9 mouse cellular contexts compared by ENCODE assay signal in genomic region chrX:159043432-159043831, GRCm38 (mm10).
DNase-seq lines count a peak whose midpoint lies in the region; ATAC-seq and TF ChIP-seq lines count a peak whose summit lies in the region.
"Had no signal": no experiment of that assay in that cellular context is flagged by ENCODE, and none has a peak within 500 bp of the region (broad histone marks: within the 10 kb centered on the region; RNA-seq: fewer than 3 reads in every experiment).

No protein-coding gene starts in this region.

- no peak overlapping the region for H3K27ac ChIP-seq in heart, embryonic 10.5 days
- no peak overlapping the region for H3K27ac ChIP-seq in ES-E14 (ENCODE audit: insufficient read depth, low read depth, low read length, poor library complexity, severe bottlenecking)
- no peak overlapping the region for H3K27ac ChIP-seq in heart, embryonic 15.5 days
- no peak overlapping the region for H3K27ac ChIP-seq in left cerebral cortex, adult 2 months
- H3K27ac ChIP-seq in neural tube, embryonic 11.5 days (ENCODE audit: low read depth, low read length): no peak overlapping the region
- H3K27ac ChIP-seq: macrophage had no signal

- ATAC-seq in heart, embryonic 15.5 days (replicated peaks; ENCODE audit: insufficient number of reproducible peaks, insufficient read depth, low FRiP score, low read depth): 0 out of 2 replicates have a peak, but pooled peaks have one; percentile 31
- ATAC-seq in neural tube, embryonic 11.5 days (ENCODE audit: insufficient read depth, low FRiP score, low TSS enrichment): no peak

- H3K4me2 ChIP-seq in heart, embryonic 15.5 days: no peak overlapping the region
- H3K4me2 ChIP-seq in neural tube, embryonic 11.5 days (ENCODE audit: low read depth): no peak overlapping the region

- H3K4me3 ChIP-seq in heart, embryonic 10.5 days: no peak overlapping the region
- H3K4me3 ChIP-seq in ES-E14 (ENCODE audit: insufficient read depth in 1 of 2, low read depth in 1 of 2, low read length in 2 of 2, poor library complexity in 1 of 2, severe bottlenecking in 1 of 2): no peak overlapping the region
- no peak overlapping the region for H3K4me3 ChIP-seq in heart, embryonic 15.5 days
- H3K4me3 ChIP-seq in left cerebral cortex, adult 2 months: no peak overlapping the region
- H3K4me3 ChIP-seq in neural tube, embryonic 11.5 days (ENCODE audit: low read depth, low read length): no peak overlapping the region

- TF ChIP-seq CTCF in left cerebral cortex, adult 2 months (IDR thresholded peaks at IDR 0.05): peak; percentile 43

- 13% methylated on average over 3 of the region's 3 CpGs for WGBS in heart, embryonic 10.5 days
- 5% methylated on average over 3 of the region's 3 CpGs for WGBS in heart, embryonic 15.5 days
- 15% methylated on average over 3 of the region's 3 CpGs for WGBS in neural tube, embryonic 11.5 days

- no peaks in the 10 kb centered on the region for H3K4me1 ChIP-seq in heart, embryonic 10.5 days
- H3K4me1 ChIP-seq in ES-E14 (ENCODE audit: control insufficient read depth in 2 of 2, insufficient read depth in 2 of 2, low read length in 2 of 2, poor library complexity in 1 of 2): no peaks in the 10 kb centered on the region
- H3K4me1 ChIP-seq in heart, embryonic 15.5 days (replicated peaks): no peaks in the 10 kb centered on the region
- no peaks in the 10 kb centered on the region for H3K4me1 ChIP-seq in neural tube, embryonic 11.5 days (ENCODE audit: control insufficient read depth, insufficient read depth, low read length)

- in situ Hi-C loops in ES-E14 (cut with MboI; ENCODE audit: low sequenced_read_pairs in 2 of 2, unreplicated experiment in 2 of 2): no loop called here

- intact Hi-C loops in left cerebral cortex, adult 2 months (cut with DNase I): loop anchor here (5.0 kb wide), 2 partner anchors 219 to 279 kb away; no protein-coding TSS in a partner anchor

- no peaks in the 10 kb centered on the region for H3K27me3 ChIP-seq in heart, embryonic 10.5 days (ENCODE audit: insufficient read depth, poor library complexity, severe bottlenecking)
- no peaks in the 10 kb centered on the region for H3K27me3 ChIP-seq in heart, embryonic 15.5 days
- no peaks in the 10 kb centered on the region for H3K27me3 ChIP-seq in neural tube, embryonic 11.5 days (ENCODE audit: control insufficient read depth, insufficient read depth, low read length)

- DNase-seq in heart, adult 18-20 months: peak; percentile 67 to 83
- no peak for DNase-seq in heart, embryonic 10.5 days (ENCODE audit: low spot score)
- peak; percentile 25 for DNase-seq in ES-E14 (ENCODE audit: low read depth, low spot score)
- peak; percentile 21 for DNase-seq in cerebellum, adult 8-10 months
- DNase-seq in left cerebral cortex, adult 2 months (ENCODE audit: extremely low spot score in 1 of 2, low spot score in 2 of 2): peak; percentile 12 to 24
- DNase-seq in neural tube, embryonic 11.5 days (ENCODE audit: low spot score): peak; percentile 61
- peak; percentile 73 for DNase-seq in thymus, postnatal 25 days

- H3K36me3 ChIP-seq in heart, embryonic 10.5 days: no peaks in the 10 kb centered on the region
- no peaks in the 10 kb centered on the region for H3K36me3 ChIP-seq in ES-E14 (ENCODE audit: control insufficient read depth, insufficient read depth, low read length, poor library complexity, severe bottlenecking)
- no peaks in the 10 kb centered on the region for H3K36me3 ChIP-seq in heart, embryonic 15.5 days
- no peaks in the 10 kb centered on the region for H3K36me3 ChIP-seq in neural tube, embryonic 11.5 days (ENCODE audit: control insufficient read depth, insufficient read depth, low read length)

- H3K9ac ChIP-seq in ES-E14 (ENCODE audit: insufficient read depth, low read depth, low read length, poor library complexity, severe bottlenecking): no peak overlapping the region
- H3K9ac ChIP-seq in heart, embryonic 15.5 days: no peak overlapping the region
- no peak overlapping the region for H3K9ac ChIP-seq in neural tube, embryonic 11.5 days (ENCODE audit: low read length)

- no peaks in the 10 kb centered on the region for H3K9me3 ChIP-seq in heart, embryonic 10.5 days
- H3K9me3 ChIP-seq in ES-E14 (ENCODE audit: control insufficient read depth, insufficient read depth, low read depth, low read length): no peaks in the 10 kb centered on the region
- H3K9me3 ChIP-seq in heart, embryonic 15.5 days (replicated peaks): no peaks in the 10 kb centered on the region
- no peaks in the 10 kb centered on the region for H3K9me3 ChIP-seq in neural tube, embryonic 11.5 days (ENCODE audit: control insufficient read depth, low read length)

TF ChIP-seq in ES-E14, 5 proteins besides CTCF, POLR2A, EP300 and RAD21:
- no peak for TF ChIP-seq CHD2 (IDR thresholded peaks at IDR 0.05; ENCODE audit: low read depth, low read length)
- 0 out of 2 replicates have a peak, but pooled peaks have one; percentile 15 for TF ChIP-seq ZC3H11A (IDR thresholded peaks at IDR 0.05; ENCODE audit: borderline replicate concordance, low read depth, low read length)
TF ChIP-seq in ES-E14: peak in this region for 1.
